Mouse (Mus musculus) midbrain, embryonic 15.5 days (tissue): Measurements from ENCODE around the gene Gm9767. TPM values are rescaled to one million over a fixed set of nuclear protein-coding genes. Genes with fewer than 3 reads are reported as not detected.

Experiments used
- ATAC-seq: fragments of 200-750 bp; cut with Nextera tagmentation; replicated peaks from 2 replicates; pipeline ENCODE4 v1.8.0; 2017; ENCODE audit warnings: moderate TSS enrichment
- H3K27ac ChIP-seq: fragments of 300-500 bp; sonication (generic); 2 replicates; pipeline ENCODE4 v1.5.1; 2015; ENCODE audit warnings: mild to moderate bottlenecking, inconsistent platforms
- H3K27me3 ChIP-seq: fragments of 300-500 bp; sonication (generic); replicated peaks from 2 replicates; pipeline ENCODE4 v1.6.1; 2015; ENCODE audit warnings: inconsistent platforms
- H3K36me3 ChIP-seq: fragments of 300-500 bp; sonication (generic); replicated peaks from 2 replicates; pipeline ENCODE4 v1.6.1; 2015; ENCODE audit warnings: inconsistent platforms
- H3K4me1 ChIP-seq: fragments of 300-500 bp; sonication (generic); 2 replicates; pipeline ENCODE4 v1.6.1; 2015; ENCODE audit warnings: inconsistent platforms
- H3K4me2 ChIP-seq: fragments of 300-500 bp; sonication (generic); 2 replicates; pipeline ENCODE4 v1.6.1; 2015; ENCODE audit warnings: inconsistent platforms, mild to moderate bottlenecking, moderate library complexity
- H3K4me3 ChIP-seq: fragments of 300-500 bp; sonication (generic); 2 replicates; pipeline ENCODE4 v1.5.1; 2015; ENCODE audit warnings: mild to moderate bottlenecking, inconsistent platforms
- H3K9ac ChIP-seq: fragments of 300-500 bp; sonication (generic); 2 replicates; pipeline ENCODE4 v1.6.1; 2015; ENCODE audit warnings: mild to moderate bottlenecking, inconsistent platforms
- H3K9me3 ChIP-seq: fragments of 300-500 bp; sonication (generic); 2 replicates; pipeline ENCODE4 v1.6.1; 2016; ENCODE audit warnings: inconsistent platforms
- WGBS: fragments of 180-500 bp; shearing (Covaris S2); methylation state at CpG from one replicate; pipeline ENCODE4 v1.1.7; 2015; ENCODE audit warnings: mixed read lengths; 5-methylcytosine and 5-hydroxymethylcytosine counted together
- polyA plus RNA-seq: library from polyadenylated mRNA; unstranded; fragments of >200 nt; fragmentation: Nextera tagmentation; extraction: Ambion mirVana; gene quantifications from 2 replicates; pipeline ENCODE4 v1.2.1, GENCODE M21; 2015

Gene Gm9767
- polyA plus RNA-seq, 1 experiment from 2014 or later = 2.4 TPM

GRCm38 (mm10) chr10:26119067-26119821, 41.2 kb downstream of the Gm9767 start:
- no peak overlapping the region for H3K9ac ChIP-seq
- 73% methylated on average over 6 of the region's 6 CpGs for WGBS
- no peak overlapping the region for H3K4me3 ChIP-seq
- H3K9me3 ChIP-seq = no peaks in the 10 kb centered on the region
- H3K27me3 ChIP-seq = no peaks in the 10 kb centered on the region
- H3K27ac ChIP-seq = no peak overlapping the region
- H3K36me3 ChIP-seq = no peaks in the 10 kb centered on the region
- ATAC-seq = no peak
- H3K4me2 ChIP-seq = no peak overlapping the region
- H3K4me1 ChIP-seq = no peaks in the 10 kb centered on the region

GRCm38 (mm10) chr10:26119822-26120183, 41.7 kb downstream of the Gm9767 start:
- H3K9ac ChIP-seq = no peak overlapping the region
- H3K9me3 ChIP-seq = no peaks in the 10 kb centered on the region
- no peak overlapping the region for H3K27ac ChIP-seq
- no peak overlapping the region for H3K4me2 ChIP-seq
- no peaks in the 10 kb centered on the region for H3K27me3 ChIP-seq
- H3K36me3 ChIP-seq = no peaks in the 10 kb centered on the region
- no peak for ATAC-seq
- no peaks in the 10 kb centered on the region for H3K4me1 ChIP-seq
- no peak overlapping the region for H3K4me3 ChIP-seq
- WGBS = 65% methylated on average over 1 of the region's 1 CpGs

Other genes starting within 250 kb of the Gm9767 start
- gene Tmem200a, start 797 bp downstream of the Gm9767 start, polyA plus RNA-seq = 30.6 and 35.6 TPM in 2 replicates
- 1.4 and 7.2 TPM in 2 replicates for gene Samd3, start 151.5 kb downstream of the Gm9767 start, polyA plus RNA-seq